Mouse (Mus musculus) midbrain, embryonic 12.5 days (tissue): ENCODE data around the gene Atl1. TPM values are rescaled to one million over a fixed set of nuclear protein-coding genes. Genes with fewer than 3 reads are reported as not detected.
A peak's percentile ranks its signal among the peaks of the same experiment; 100 is the strongest.

ENCODE experiments used
- ATAC-seq: fragments of 200-750 bp; cut with Nextera tagmentation; 2 replicates; pipeline ENCODE4 v1.8.0; 2017; ENCODE audit warnings: low read depth, moderate TSS enrichment, moderate library complexity; ENCODE audit not compliant: low FRiP score
- H3K27ac ChIP-seq: fragments of 300-500 bp; sonication (generic); replicated peaks from 2 replicates; pipeline ENCODE4 v1.5.1; 2016; ENCODE audit warnings: mild to moderate bottlenecking
- H3K27me3 ChIP-seq: fragments of 300-500 bp; sonication (generic); 2 replicates; pipeline ENCODE4 v1.6.1; 2016; ENCODE audit warnings: mild to moderate bottlenecking
- H3K36me3 ChIP-seq: fragments of 300-500 bp; sonication (generic); 2 replicates; pipeline ENCODE4 v1.6.1; 2016
- H3K4me1 ChIP-seq: fragments of 300-500 bp; sonication (generic); 2 replicates; pipeline ENCODE4 v1.6.1; 2016
- H3K4me2 ChIP-seq: fragments of 300-500 bp; sonication (generic); replicated peaks from 2 replicates; pipeline ENCODE4 v1.6.1; 2016; ENCODE audit warnings: mild to moderate bottlenecking, moderate library complexity
- H3K4me3 ChIP-seq: fragments of 300-500 bp; sonication (generic); 2 replicates; pipeline ENCODE4 v1.5.1; 2016; ENCODE audit warnings: mild to moderate bottlenecking
- H3K9ac ChIP-seq: fragments of 300-500 bp; sonication (generic); replicated peaks from 2 replicates; pipeline ENCODE4 v1.6.1; 2016; ENCODE audit warnings: mild to moderate bottlenecking, moderate library complexity
- H3K9me3 ChIP-seq: fragments of 300-500 bp; sonication (generic); 2 replicates; pipeline ENCODE4 v1.6.1; 2016; ENCODE audit warnings: mild to moderate bottlenecking
- WGBS: fragments of 180-500 bp; shearing (Covaris S2); methylation state at CpG from one replicate; pipeline ENCODE4 v1.1.7; 2016; 5-methylcytosine and 5-hydroxymethylcytosine counted together
- polyA plus RNA-seq: library from polyadenylated mRNA; unstranded; fragments of >200 nt; fragmentation: Nextera tagmentation; extraction: Ambion mirVana; gene quantifications from 2 replicates; pipeline ENCODE4 v1.2.1, GENCODE M21; 2016

Gene Atl1
- polyA plus RNA-seq, 1 experiment from 2014 or later, result 75.0 TPM

DNA sequence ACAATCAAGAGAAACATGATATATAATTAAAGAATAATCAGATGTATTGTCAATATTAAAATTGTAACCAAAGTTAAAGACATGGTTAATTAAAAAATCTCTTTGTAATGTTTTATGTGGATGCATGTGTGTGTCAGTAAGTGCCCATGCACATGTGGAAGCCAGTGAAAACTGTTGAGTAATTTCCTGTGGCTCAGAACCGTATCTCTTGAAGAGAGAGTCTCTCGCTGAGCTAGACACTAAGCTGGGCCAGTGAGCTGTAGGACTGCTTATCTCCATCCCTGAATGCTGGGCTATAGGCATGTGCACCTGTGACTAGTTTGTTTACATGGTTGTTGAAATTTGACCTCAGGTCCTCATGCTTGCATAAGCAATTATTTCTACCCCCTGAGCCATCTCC lies 65.0 kb downstream of the Atl1 start:
- Histone ChIP-seq H3K4me1 (no peaks in the 10 kb centered on the region), H3K4me2 (no peak overlapping the region), H3K27ac (no peak overlapping the region), H3K27me3 (no peaks in the 10 kb centered on the region), H3K36me3 (peaks cover 57% of the 10 kb centered on the region), H3K4me3 (no peak overlapping the region), H3K9ac (no peak overlapping the region), H3K9me3 (no peaks in the 10 kb centered on the region)
- WGBS, result 89% methylated on average over 2 of the region's 2 CpGs
- no peak for ATAC-seq

DNA sequence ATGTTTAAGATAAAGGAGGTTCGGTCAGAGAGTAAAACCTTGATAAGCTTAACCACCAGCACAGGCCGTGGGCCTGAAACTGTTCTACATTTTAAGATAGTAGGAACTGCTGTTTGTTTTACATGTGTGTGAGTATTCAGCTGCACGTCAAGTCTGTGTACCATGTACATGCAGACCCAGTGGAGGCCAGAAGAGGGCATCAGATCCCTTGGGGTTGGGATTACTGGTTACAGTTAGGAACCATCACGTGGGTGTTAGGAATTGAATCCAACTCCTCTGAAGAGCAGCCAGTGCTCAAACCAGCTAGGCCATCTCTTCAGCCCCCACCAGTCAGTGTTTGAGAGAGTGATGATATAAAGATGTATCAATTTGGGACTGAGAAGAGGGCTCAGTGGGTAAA lies 70.1 kb downstream of the Atl1 start:
- no peaks in the 10 kb centered on the region for H3K9me3 ChIP-seq
- no peak overlapping the region for H3K27ac ChIP-seq
- no peak overlapping the region for H3K4me2 ChIP-seq
- no peak overlapping the region for H3K4me3 ChIP-seq
- H3K9ac ChIP-seq, result no peak overlapping the region
- peaks cover 75% of the 10 kb centered on the region for H3K36me3 ChIP-seq
- ATAC-seq, result no peak
- no peaks in the 10 kb centered on the region for H3K4me1 ChIP-seq
- 67% methylated on average over 4 of the region's 4 CpGs for WGBS
- no peaks in the 10 kb centered on the region for H3K27me3 ChIP-seq

DNA sequence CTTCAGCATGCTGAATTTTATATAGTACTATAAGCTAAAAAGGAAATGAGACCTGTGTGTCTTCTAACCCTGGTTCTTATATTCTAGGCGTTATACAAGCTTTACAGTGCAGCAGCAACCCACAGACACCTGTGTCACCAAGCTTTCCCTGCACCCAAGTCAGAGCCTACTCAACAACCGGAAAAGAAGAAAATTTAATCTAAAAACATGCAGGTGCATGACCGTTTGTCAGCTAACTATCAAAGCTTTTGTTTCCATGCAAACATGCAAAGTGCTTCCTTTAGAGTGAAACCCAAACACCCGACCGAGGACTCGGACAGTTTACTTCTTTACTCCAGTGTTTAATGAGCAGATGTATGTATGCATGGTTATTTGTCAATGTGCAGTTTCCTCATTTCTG lies 70.7 kb downstream of the Atl1 start:
- no peak for ATAC-seq

DNA sequence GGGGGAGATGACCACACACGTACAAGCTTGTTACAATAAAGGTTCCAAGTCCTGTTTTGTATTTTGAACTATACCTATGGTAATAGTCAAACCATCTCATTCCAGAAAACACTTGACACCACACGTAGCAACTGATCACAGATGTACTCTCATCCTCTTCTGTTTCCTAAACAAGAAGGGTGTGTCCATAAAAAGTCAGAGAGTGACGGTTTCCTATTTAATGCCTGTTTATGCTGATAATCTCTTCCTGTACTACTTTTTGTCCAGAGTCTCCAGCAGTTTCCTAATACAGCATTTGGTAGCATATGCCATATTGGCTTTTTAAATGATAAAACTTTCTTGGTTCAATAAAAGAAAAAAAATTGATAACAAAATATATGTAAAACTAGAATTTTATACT lies 73.2 kb downstream of the Atl1 start:
- 84% methylated on average over 3 of the region's 3 CpGs for WGBS
- Histone ChIP-seq H3K9me3 (no peaks in the 10 kb centered on the region), H3K4me1 (no peaks in the 10 kb centered on the region), H3K27ac (no peak overlapping the region), H3K27me3 (no peaks in the 10 kb centered on the region), H3K9ac (no peak overlapping the region), H3K36me3 (peaks cover 81% of the 10 kb centered on the region), H3K4me2 (no peak overlapping the region), H3K4me3 (no peak overlapping the region)
- no peak for ATAC-seq

More for the DNA sequence above, 70.7 kb downstream of the Atl1 start:
- H3K9ac ChIP-seq, result no peak overlapping the region
- peaks cover 77% of the 10 kb centered on the region for H3K36me3 ChIP-seq
- H3K27ac ChIP-seq, result no peak overlapping the region
- no peaks in the 10 kb centered on the region for H3K9me3 ChIP-seq
- 88% methylated on average over 6 of the region's 6 CpGs for WGBS
- H3K4me3 ChIP-seq, result no peak overlapping the region
- no peaks in the 10 kb centered on the region for H3K4me1 ChIP-seq
- H3K4me2 ChIP-seq, result no peak overlapping the region
- H3K27me3 ChIP-seq, result no peaks in the 10 kb centered on the region

GRCm38 (mm10) chr12:69966071-69966470 lies 73.7 kb downstream of the Atl1 start:
- no peak for ATAC-seq
- H3K4me1 ChIP-seq, result no peaks in the 10 kb centered on the region
- no peak overlapping the region for H3K9ac ChIP-seq
- H3K4me3 ChIP-seq, result no peak overlapping the region
- no peaks in the 10 kb centered on the region for H3K9me3 ChIP-seq
- 89% methylated on average over 5 of the region's 5 CpGs for WGBS
- H3K36me3 ChIP-seq, result peaks cover 82% of the 10 kb centered on the region
- H3K27me3 ChIP-seq, result no peaks in the 10 kb centered on the region
- no peak overlapping the region for H3K4me2 ChIP-seq
- no peak overlapping the region for H3K27ac ChIP-seq

DNA sequence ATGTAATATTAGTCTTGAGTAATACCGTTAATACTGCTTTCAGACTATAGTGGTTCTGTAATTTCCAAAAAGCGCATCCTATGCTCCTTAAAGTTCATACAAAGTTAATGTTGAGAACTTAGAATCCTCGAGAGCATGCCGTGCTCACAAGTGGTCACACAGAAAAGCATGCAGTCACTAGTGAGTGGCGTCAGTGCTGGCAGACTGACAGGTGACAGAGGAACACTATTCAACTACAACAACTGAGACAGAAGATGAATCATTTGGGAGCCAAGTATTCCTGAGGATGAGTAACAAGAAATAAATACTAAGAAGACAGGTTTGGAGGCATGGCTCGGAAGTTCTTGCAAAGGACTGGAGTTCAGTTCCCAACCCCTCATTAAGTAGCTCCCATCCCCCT lies 74.7 kb downstream of the Atl1 start:
- H3K27ac ChIP-seq, result no peak overlapping the region
- H3K9me3 ChIP-seq, result no peaks in the 10 kb centered on the region
- no peak overlapping the region for H3K4me2 ChIP-seq
- H3K36me3 ChIP-seq, result peaks cover 79% of the 10 kb centered on the region
- no peak for ATAC-seq
- H3K4me3 ChIP-seq, result no peak overlapping the region
- no peaks in the 10 kb centered on the region for H3K4me1 ChIP-seq
- no peaks in the 10 kb centered on the region for H3K27me3 ChIP-seq
- 93% methylated on average over 6 of the region's 6 CpGs for WGBS
- H3K9ac ChIP-seq, result no peak overlapping the region

DNA sequence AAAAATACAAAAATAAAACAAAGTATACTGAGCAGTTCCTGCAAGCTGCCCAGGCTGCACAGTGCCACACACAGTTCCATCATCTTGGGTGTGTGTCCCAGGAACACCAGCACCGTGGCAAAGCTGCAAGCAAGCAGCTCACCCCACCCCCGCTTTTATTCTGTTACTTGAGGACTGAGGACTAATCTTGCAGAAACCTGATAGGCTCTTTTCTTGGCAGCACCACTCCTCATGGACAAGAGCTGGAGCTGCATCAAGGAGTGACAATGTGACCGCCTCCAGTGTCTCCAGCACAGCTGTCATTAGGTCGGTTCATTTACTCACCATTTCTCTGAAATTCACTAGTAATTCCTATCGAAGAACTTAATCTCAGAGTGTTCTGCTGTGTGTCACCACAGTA lies 75.7 kb downstream of the Atl1 start:
- no peak for ATAC-seq
- Histone ChIP-seq H3K4me1 (no peaks in the 10 kb centered on the region), H3K4me2 (no peak overlapping the region), H3K9ac (no peak overlapping the region), H3K36me3 (peaks cover 69% of the 10 kb centered on the region), H3K27me3 (no peaks in the 10 kb centered on the region), H3K4me3 (no peak overlapping the region), H3K27ac (no peak overlapping the region), H3K9me3 (no peaks in the 10 kb centered on the region)
- 71% methylated on average over 5 of the region's 5 CpGs for WGBS

- H3K4me2 ChIP-seq, result no peak overlapping the region
- no peaks in the 10 kb centered on the region for H3K27me3 ChIP-seq
- no peaks in the 10 kb centered on the region for H3K9me3 ChIP-seq
- H3K9ac ChIP-seq, result no peak overlapping the region
- ATAC-seq, result no peak
- H3K27ac ChIP-seq, result no peak overlapping the region
- peaks cover 29% of the 10 kb centered on the region for H3K36me3 ChIP-seq
- H3K4me1 ChIP-seq, result peaks cover 6% of the 10 kb centered on the region; the same call in 1 of the 2 replicates
- H3K4me3 ChIP-seq, result no peak overlapping the region
Observed at GRCm38 (mm10) chr12:69973666-69974065, 81.3 kb downstream of the Atl1 start.

GRCm38 (mm10) chr12:69976688-69977087 lies 84.3 kb downstream of the Atl1 start:
- H3K9me3 ChIP-seq, result no peaks in the 10 kb centered on the region
- H3K4me2 ChIP-seq, result no peak overlapping the region
- no peak overlapping the region for H3K27ac ChIP-seq
- peaks cover 6% of the 10 kb centered on the region; the same call in 1 of the 2 replicates for H3K4me1 ChIP-seq
- 90% methylated on average over 6 of the region's 6 CpGs for WGBS
- no peak for ATAC-seq
- H3K4me3 ChIP-seq, result no peak overlapping the region
- no peak overlapping the region for H3K9ac ChIP-seq
- peaks cover 3% of the 10 kb centered on the region for H3K36me3 ChIP-seq
- no peaks in the 10 kb centered on the region for H3K27me3 ChIP-seq

DNA sequence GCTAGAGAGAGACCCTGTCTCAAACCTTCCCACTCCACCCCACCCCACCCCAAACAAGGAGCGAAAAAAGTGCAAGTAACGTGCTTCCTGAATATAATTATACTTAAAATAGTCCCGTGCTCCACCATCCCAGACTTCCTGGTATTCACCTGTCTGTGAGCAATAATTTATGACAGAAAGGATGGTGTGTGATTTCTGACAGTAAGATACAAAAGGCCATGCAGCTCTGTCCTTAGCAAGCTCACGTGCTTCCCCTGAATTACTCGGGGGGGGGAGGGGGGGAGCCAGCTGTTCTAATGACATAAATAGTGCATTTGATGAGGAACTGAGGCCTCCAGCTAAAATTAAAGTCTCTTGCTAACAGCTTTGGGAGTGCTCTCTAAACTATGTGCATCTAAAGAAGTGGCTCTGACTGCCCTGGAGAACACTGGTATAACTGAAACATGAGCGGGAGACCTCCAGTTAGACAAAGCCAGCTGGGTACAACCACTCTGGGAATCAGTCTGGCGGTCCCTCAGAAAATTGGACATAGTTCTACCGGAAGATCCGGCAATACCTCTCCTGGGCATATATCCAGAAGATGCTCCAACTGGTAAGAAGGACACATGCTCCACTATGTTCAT lies 85.1 kb downstream of the Atl1 start:
- Histone ChIP-seq H3K4me1 (peaks cover 6% of the 10 kb centered on the region; the same call in 1 of the 2 replicates), H3K4me3 (no peak overlapping the region), H3K9ac (no peak overlapping the region), H3K9me3 (no peaks in the 10 kb centered on the region), H3K36me3 (peaks cover 9% of the 10 kb centered on the region; the same call in 1 of the 2 replicates), H3K4me2 (no peak overlapping the region), H3K27me3 (no peaks in the 10 kb centered on the region), H3K27ac (no peak overlapping the region)
- WGBS, result 89% methylated on average over 9 of the region's 9 CpGs
- no peak for ATAC-seq

GRCm38 (mm10) chr12:69982874-69983273 lies 90.5 kb downstream of the Atl1 start:
- Histone ChIP-seq H3K27ac (no peak overlapping the region), H3K4me1 (peaks cover 12% of the 10 kb centered on the region), H3K9ac (no peak overlapping the region), H3K36me3 (peaks cover 27% of the 10 kb centered on the region; the same call in 1 of the 2 replicates), H3K9me3 (no peaks in the 10 kb centered on the region), H3K4me3 (no peak overlapping the region), H3K4me2 (no peak overlapping the region), H3K27me3 (no peaks in the 10 kb centered on the region)
- no peak for ATAC-seq
- WGBS, result 72% methylated on average over 5 of the region's 5 CpGs

DNA sequence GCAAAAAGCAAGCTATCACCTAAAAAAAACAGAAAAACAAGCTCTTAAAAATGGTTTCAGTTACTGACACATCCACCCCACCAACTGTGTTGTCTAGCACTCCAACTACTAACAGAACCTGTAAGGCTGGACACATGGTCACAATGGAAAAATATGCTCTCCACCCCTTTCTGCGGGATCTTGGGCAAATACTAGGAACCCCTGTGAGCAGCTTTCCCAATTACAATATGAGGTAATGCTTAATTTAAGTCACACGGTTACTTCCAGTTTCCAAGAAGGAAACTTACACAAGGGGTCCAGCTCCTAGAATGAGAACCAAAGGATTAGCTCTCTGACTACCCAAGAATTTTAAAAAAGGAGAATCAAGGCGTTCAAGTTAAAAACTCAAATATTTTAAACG lies 93.1 kb downstream of the Atl1 start:
- Histone ChIP-seq H3K9me3 (no peaks in the 10 kb centered on the region), H3K36me3 (peaks cover 27% of the 10 kb centered on the region; the same call in 1 of the 2 replicates), H3K27me3 (no peaks in the 10 kb centered on the region), H3K9ac (peak overlapping the region; percentile 95; the same call in 1 of the 2 replicates), H3K4me2 (peak overlapping the region; percentile 77), H3K4me1 (peaks cover 12% of the 10 kb centered on the region), H3K27ac (no peak overlapping the region), H3K4me3 (peak overlapping the region; percentile 88)
- 40% methylated on average over 4 of the region's 4 CpGs for WGBS
- ATAC-seq, result no peak

DNA sequence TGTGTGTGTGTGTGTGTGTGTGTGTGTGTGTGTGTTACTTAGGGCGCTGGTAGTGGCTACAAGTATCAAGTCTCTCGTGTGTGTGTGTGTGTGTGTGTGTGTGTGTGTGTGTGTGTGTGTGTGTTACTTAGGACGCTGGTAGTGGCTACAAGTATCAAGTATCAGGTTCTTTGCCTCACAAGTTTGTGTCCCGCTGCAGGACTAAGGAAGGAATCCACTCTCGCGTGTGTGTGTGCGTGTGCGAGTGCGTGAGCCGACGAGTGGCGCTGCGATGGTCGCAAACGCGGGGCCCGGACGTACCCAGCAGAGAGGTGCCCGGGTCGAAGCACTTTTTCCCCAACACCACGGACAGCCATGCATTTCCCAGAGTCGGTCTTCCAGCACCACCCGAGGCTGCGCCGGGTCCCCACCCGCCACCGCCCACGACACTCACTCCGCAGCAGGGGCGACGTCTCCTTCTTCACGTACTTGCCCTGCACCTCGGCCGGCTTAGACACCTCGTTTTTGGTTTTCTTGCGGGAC lies 93.9 kb downstream of the Atl1 start:
- Histone ChIP-seq H3K4me3 (peak overlapping the region; percentile 88), H3K9ac (peak overlapping the region; percentile 95), H3K27me3 (no peaks in the 10 kb centered on the region), H3K4me1 (peaks cover 12% of the 10 kb centered on the region), H3K36me3 (peaks cover 27% of the 10 kb centered on the region; the same call in 1 of the 2 replicates), H3K27ac (peak overlapping the region; percentile 89), H3K9me3 (no peaks in the 10 kb centered on the region), H3K4me2 (peak overlapping the region; percentile 77)
- under 1% methylated on average over 33 of the region's 36 CpGs for WGBS
- ATAC-seq, result peak; percentile 39
